Mouse (Mus musculus): ENCODE results near the gene Mrps27.

GRCm38 (mm10) chr13:99451276-99451675, 106.7 kb downstream of the Mrps27 start:
- TF ChIP-seq CTCF (IDR thresholded peaks at IDR 0.05; ENCODE audit: low read depth) (no peak), EP300 (optimal IDR thresholded peaks at IDR 0.05) (no peak)

All from stomach, postnatal 0 days (tissue).